Mouse (Mus musculus): Measurements from ENCODE around the gene Ptpn13. TPM values are rescaled to one million over a fixed set of nuclear protein-coding genes. Genes with fewer than 3 reads are reported as not detected.

Ptpn13 gene
- polyA plus RNA-seq, 1 experiment from 2014 or later, result 6.9 TPM

- 75% methylated on average over 6 of the region's 6 CpGs for WGBS
Observed at GRCm38 (mm10) chr5:103460903-103461302, 35.9 kb downstream of the Ptpn13 start.

DNA sequence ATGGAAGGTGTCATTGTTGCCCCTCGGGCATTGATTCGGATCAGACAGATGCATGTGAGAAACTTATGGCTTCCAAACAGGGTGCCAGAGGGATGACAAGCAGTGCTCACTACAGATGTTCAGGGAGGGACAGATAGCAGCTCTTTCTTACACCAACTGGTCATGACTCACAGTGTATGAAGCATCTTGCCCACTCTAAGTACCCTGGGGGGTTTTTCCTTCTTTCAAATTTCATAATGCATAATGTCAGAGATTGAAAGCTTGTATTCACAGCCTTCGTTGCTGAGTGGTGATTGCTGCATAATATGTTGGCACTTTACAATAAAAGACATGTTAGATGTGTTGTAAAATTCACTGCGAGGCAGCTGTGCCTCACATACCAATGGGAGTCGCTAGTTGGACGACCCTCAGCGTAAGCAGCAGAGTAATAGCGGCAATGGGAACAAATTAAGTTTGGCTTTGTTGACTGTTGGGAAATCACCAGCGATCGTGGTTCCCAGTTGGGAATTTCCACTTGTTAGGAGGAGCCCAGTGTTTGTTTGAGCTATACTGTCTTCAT, 38.7 kb downstream of the Ptpn13 start:
- Histone ChIP-seq H3K9ac (no peak overlapping the region), H3K4me3 (no peak overlapping the region), H3K9me3 (no peaks in the 10 kb centered on the region), H3K27me3 (replicated peaks) (no peaks in the 10 kb centered on the region), H3K36me3 (no peaks in the 10 kb centered on the region), H3K4me2 (no peak overlapping the region), H3K4me1 (peaks cover 15% of the 10 kb centered on the region), H3K27ac (replicated peaks) (no peak overlapping the region)
- no peak for ATAC-seq (ENCODE audit: extremely low read depth, insufficient number of reproducible peaks, low FRiP score, low TSS enrichment)
- whole genome bisulfite sequencing, result 86% methylated on average over 10 of the region's 10 CpGs

More at GRCm38 (mm10) chr5:103460903-103461302, 35.9 kb downstream of the Ptpn13 start:
- Histone ChIP-seq H3K36me3 (no peaks in the 10 kb centered on the region), H3K27ac (replicated peaks) (no peak overlapping the region), H3K27me3 (replicated peaks) (no peaks in the 10 kb centered on the region), H3K9ac (no peak overlapping the region), H3K4me2 (no peak overlapping the region), H3K9me3 (no peaks in the 10 kb centered on the region), H3K4me1 (peaks cover 22% of the 10 kb centered on the region), H3K4me3 (no peak overlapping the region)
- no peak for ATAC-seq (ENCODE audit: extremely low read depth, insufficient number of reproducible peaks, low FRiP score, low TSS enrichment)

GRCm38 (mm10) chr5:103464329-103464728, 39.3 kb downstream of the Ptpn13 start:
- Histone ChIP-seq H3K4me2 (no peak overlapping the region), H3K9ac (no peak overlapping the region), H3K9me3 (no peaks in the 10 kb centered on the region), H3K27ac (replicated peaks) (no peak overlapping the region), H3K36me3 (no peaks in the 10 kb centered on the region), H3K4me3 (no peak overlapping the region), H3K4me1 (peaks cover 11% of the 10 kb centered on the region), H3K27me3 (replicated peaks) (no peaks in the 10 kb centered on the region)
- WGBS, result 55% methylated on average over 4 of the region's 4 CpGs
- ATAC-seq (ENCODE audit: extremely low read depth, insufficient number of reproducible peaks, low FRiP score, low TSS enrichment), result no peak

DNA sequence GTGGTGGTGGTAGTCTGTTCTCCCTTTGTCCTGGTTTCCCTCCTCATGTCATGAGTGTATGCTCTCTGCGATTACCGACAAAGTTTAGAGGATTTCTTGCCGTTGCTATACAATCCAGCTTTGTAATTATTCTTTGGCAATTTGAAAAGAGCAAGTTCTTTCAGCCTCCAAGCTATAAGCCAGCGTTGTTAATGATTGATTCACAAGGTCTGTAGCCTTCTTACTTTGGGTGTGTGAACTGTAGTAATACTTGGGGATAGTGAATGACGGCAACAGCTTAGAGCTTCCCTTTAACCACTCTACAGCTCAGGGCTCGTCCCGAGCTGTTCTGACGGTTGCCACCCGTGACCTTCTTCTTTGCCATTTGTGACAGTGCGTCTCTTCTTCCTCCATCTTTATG, 39.8 kb downstream of the Ptpn13 start:
- Histone ChIP-seq H3K36me3 (no peaks in the 10 kb centered on the region), H3K4me1 (peaks cover 11% of the 10 kb centered on the region), H3K27ac (replicated peaks) (no peak overlapping the region), H3K9me3 (no peaks in the 10 kb centered on the region), H3K27me3 (replicated peaks) (no peaks in the 10 kb centered on the region), H3K4me3 (no peak overlapping the region), H3K9ac (no peak overlapping the region), H3K4me2 (no peak overlapping the region)
- WGBS, result 75% methylated on average over 10 of the region's 10 CpGs
- no peak for ATAC-seq (ENCODE audit: extremely low read depth, insufficient number of reproducible peaks, low FRiP score, low TSS enrichment)

GRCm38 (mm10) chr5:103472670-103473069, 47.7 kb downstream of the Ptpn13 start:
- no peak for ATAC-seq (ENCODE audit: extremely low read depth, insufficient number of reproducible peaks, low FRiP score, low TSS enrichment)
- Histone ChIP-seq H3K4me3 (no peak overlapping the region), H3K4me2 (no peak overlapping the region), H3K27me3 (replicated peaks) (no peaks in the 10 kb centered on the region), H3K9ac (no peak overlapping the region), H3K27ac (replicated peaks) (no peak overlapping the region), H3K36me3 (no peaks in the 10 kb centered on the region), H3K9me3 (no peaks in the 10 kb centered on the region), H3K4me1 (peaks cover 10% of the 10 kb centered on the region; the same call in 1 of the 2 replicates)
- 64% methylated on average over 5 of the region's 5 CpGs for WGBS

GRCm38 (mm10) chr5:103473467-103474096, 48.6 kb downstream of the Ptpn13 start:
- Histone ChIP-seq H3K27ac (replicated peaks) (no peak overlapping the region), H3K4me3 (no peak overlapping the region), H3K4me2 (no peak overlapping the region), H3K27me3 (replicated peaks) (no peaks in the 10 kb centered on the region), H3K4me1 (peaks cover 10% of the 10 kb centered on the region; the same call in 1 of the 2 replicates), H3K9ac (no peak overlapping the region), H3K9me3 (no peaks in the 10 kb centered on the region), H3K36me3 (no peaks in the 10 kb centered on the region)
- ATAC-seq (ENCODE audit: extremely low read depth, insufficient number of reproducible peaks, low FRiP score, low TSS enrichment), result no peak
- 82% methylated on average over 11 of the region's 11 CpGs for WGBS

DNA sequence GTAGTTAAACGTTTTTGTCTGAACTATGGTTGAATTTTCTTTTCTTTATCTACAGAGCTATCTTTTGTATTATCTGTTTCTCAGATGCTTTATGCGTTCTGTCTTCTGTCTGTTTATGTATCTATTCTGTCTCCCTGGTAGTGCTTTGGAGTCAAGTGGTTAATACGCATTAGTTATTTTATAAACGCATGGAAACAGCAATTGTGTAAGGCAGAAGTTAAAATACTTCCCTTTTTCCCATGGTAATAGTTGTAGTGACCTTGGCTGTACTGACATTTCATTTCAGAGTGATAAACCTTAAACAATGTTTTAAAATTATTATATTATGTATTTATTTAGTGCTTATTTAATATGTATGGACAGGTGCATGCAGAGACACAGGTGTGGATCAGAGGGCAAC, 49.3 kb downstream of the Ptpn13 start:
- peaks cover 10% of the 10 kb centered on the region; the same call in 1 of the 2 replicates for H3K4me1 ChIP-seq
- no peak overlapping the region for H3K27ac ChIP-seq (replicated peaks)
- 83% methylated on average over 4 of the region's 4 CpGs for WGBS
- no peak for ATAC-seq (ENCODE audit: extremely low read depth, insufficient number of reproducible peaks, low FRiP score, low TSS enrichment)
- H3K27me3 ChIP-seq (replicated peaks), result no peaks in the 10 kb centered on the region
- H3K4me2 ChIP-seq, result no peak overlapping the region
- no peaks in the 10 kb centered on the region for H3K36me3 ChIP-seq
- no peaks in the 10 kb centered on the region for H3K9me3 ChIP-seq
- no peak overlapping the region for H3K9ac ChIP-seq
- no peak overlapping the region for H3K4me3 ChIP-seq

GRCm38 (mm10) chr5:103475503-103475902, 50.5 kb downstream of the Ptpn13 start:
- no peak for ATAC-seq (ENCODE audit: extremely low read depth, insufficient number of reproducible peaks, low FRiP score, low TSS enrichment)
- Histone ChIP-seq H3K4me1 (peaks cover 10% of the 10 kb centered on the region; the same call in 1 of the 2 replicates), H3K4me3 (no peak overlapping the region), H3K27ac (replicated peaks) (no peak overlapping the region), H3K4me2 (no peak overlapping the region), H3K9ac (no peak overlapping the region), H3K9me3 (no peaks in the 10 kb centered on the region), H3K27me3 (replicated peaks) (no peaks in the 10 kb centered on the region), H3K36me3 (peaks cover 3% of the 10 kb centered on the region; the same call in 1 of the 2 replicates)
- WGBS, result 60% methylated on average over 5 of the region's 5 CpGs

DNA sequence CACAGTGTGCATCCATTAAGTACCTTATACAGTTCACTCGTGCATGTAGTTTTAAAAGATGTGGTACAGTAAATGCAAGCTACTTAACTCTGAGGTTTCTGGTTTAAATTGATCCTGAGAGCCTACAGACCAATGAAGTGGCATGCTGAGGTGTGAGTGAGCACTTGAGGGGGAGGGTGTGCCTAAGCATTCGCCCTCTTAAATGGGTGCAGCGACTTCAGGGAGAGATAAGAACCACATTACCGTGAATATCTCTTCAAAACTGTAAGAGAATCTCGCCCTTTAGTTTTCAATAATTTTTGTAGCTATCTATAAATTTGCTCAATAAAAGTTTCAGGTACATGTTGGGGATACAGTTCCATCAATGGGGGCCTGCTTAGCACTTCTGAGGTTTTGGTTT, 54.5 kb downstream of the Ptpn13 start:
- Histone ChIP-seq H3K27me3 (replicated peaks) (no peaks in the 10 kb centered on the region), H3K27ac (replicated peaks) (no peak overlapping the region), H3K4me3 (no peak overlapping the region), H3K4me2 (no peak overlapping the region), H3K9ac (no peak overlapping the region), H3K4me1 (peaks cover 20% of the 10 kb centered on the region), H3K36me3 (peaks cover 3% of the 10 kb centered on the region; the same call in 1 of the 2 replicates), H3K9me3 (no peaks in the 10 kb centered on the region)
- WGBS, result 83% methylated on average over 5 of the region's 5 CpGs
- ATAC-seq (ENCODE audit: extremely low read depth, insufficient number of reproducible peaks, low FRiP score, low TSS enrichment), result no peak

DNA sequence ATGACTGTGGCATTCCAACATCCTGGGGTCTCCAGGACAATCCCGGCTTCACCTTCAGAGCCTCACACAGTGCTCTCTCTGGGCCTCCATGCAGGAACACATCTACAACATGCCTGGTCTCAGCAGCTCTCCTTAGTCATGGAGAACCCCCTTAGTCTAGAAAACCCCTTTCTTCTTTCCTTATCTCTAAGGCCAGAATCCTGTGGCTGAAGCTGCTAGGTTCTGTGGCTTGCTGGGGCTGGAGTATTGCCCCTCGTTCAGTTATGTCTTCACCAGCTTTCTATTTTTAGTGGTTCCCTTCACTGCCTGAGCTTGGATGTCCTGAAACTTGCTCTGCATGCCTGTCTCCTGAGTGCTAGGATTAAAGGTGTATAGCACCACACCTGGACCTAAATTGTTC, 56.2 kb downstream of the Ptpn13 start:
- Histone ChIP-seq H3K9ac (no peak overlapping the region), H3K9me3 (no peaks in the 10 kb centered on the region), H3K27ac (replicated peaks) (peak overlapping the region; percentile 38; the same call in 1 of the 2 replicates), H3K36me3 (peaks cover 3% of the 10 kb centered on the region; the same call in 1 of the 2 replicates), H3K4me3 (no peak overlapping the region), H3K4me2 (no peak overlapping the region), H3K27me3 (replicated peaks) (no peaks in the 10 kb centered on the region), H3K4me1 (peaks cover 11% of the 10 kb centered on the region)
- ATAC-seq (ENCODE audit: extremely low read depth, insufficient number of reproducible peaks, low FRiP score, low TSS enrichment), result no peak
- WGBS, result 55% methylated on average over 2 of the region's 2 CpGs

DNA sequence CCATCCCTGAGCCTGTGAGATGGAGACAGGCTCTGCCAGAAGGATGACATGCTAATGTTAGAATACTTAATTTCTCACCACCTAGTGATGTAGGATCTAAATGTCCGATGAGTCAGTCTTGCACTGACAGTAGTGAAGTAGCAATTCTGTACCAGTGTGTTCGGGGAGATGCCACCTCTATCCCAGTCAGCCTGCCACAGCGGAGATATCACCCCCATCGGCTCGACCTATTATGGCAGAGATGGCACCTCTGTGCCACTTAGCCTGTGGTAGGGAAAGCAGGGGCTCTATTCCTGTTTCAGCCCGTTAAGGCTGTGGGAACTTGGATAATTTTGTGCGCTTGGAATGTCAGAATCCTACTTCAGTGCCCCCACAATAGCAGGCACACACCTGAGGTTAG, 62.0 kb downstream of the Ptpn13 start:
- Histone ChIP-seq H3K36me3 (peaks cover 8% of the 10 kb centered on the region), H3K9ac (no peak overlapping the region), H3K27ac (replicated peaks) (no peak overlapping the region), H3K27me3 (replicated peaks) (no peaks in the 10 kb centered on the region), H3K9me3 (no peaks in the 10 kb centered on the region), H3K4me3 (no peak overlapping the region), H3K4me2 (no peak overlapping the region), H3K4me1 (peaks cover 7% of the 10 kb centered on the region; the same call in 1 of the 2 replicates)
- ATAC-seq (ENCODE audit: extremely low read depth, insufficient number of reproducible peaks, low FRiP score, low TSS enrichment), result no peak
- 80% methylated on average over 7 of the region's 7 CpGs for WGBS

DNA sequence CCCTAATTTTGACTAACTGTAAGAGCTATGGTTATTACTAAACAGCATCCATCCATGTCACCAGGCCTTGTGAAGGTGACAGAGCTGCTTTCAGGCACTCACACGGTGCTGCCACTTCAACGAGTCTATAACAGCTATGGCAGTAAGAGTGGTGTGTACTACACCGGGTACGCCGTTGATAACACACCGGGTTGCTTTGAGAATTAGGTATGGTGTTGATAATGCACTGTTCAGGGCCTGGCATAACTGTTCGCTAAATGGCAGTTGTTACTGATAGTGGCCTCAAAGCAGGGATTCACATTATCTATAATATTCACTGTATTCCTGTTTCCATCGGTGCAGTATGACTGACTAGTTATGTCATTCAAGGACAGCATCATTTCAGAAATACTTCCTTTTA, 66.0 kb downstream of the Ptpn13 start:
- Histone ChIP-seq H3K4me3 (no peak overlapping the region), H3K4me1 (peaks cover 7% of the 10 kb centered on the region; the same call in 1 of the 2 replicates), H3K9ac (no peak overlapping the region), H3K27ac (replicated peaks) (no peak overlapping the region), H3K4me2 (no peak overlapping the region), H3K27me3 (replicated peaks) (no peaks in the 10 kb centered on the region), H3K9me3 (no peaks in the 10 kb centered on the region), H3K36me3 (peaks cover 14% of the 10 kb centered on the region)
- ATAC-seq (ENCODE audit: extremely low read depth, insufficient number of reproducible peaks, low FRiP score, low TSS enrichment), result no peak
- WGBS, result 53% methylated on average over 8 of the region's 8 CpGs
